In the genomic region with DNA sequence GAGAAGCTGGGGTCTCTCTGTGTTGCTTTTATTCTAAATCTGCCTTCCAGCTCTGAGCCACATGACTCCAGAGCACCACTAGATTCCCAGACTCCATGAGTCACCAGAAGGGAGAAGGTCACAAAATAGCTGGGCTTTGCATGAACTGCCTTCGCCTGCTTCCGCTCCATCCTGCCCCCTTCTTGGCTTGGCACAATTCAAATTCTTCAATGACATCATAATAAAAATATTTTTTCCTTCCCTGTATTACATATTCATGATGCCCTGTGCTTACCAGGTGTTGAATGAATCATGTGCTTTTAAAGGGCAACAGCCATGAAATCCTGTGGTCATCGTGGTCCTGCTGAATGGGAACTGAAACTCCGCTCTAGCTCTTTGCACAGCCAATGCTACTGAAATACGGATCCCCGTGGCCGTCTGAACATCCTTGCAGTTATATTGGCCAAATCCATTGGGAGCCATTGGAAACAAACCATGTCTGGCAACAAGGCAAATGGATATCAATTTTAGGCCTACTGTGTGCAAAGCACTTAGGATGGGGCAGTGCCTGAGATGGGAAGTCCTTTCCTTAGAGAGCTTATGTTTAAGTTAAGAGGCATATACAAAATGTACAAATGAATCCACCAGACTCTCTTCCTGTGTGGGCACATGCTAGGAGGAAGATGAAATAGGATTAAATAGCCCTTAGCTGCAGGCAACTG, we compare ENCODE assay signal across 1 mouse cellular context.
A peak's percentile ranks its signal among the peaks of the same experiment; 100 is the strongest.
TF ChIP-seq lines count a peak whose summit lies in the region.

No protein-coding gene starts in this region.

TF ChIP-seq in CH12.LX, 34 proteins besides CTCF, POLR2A, EP300 and RAD21 (continued from another document):
- TF ChIP-seq PAX5 (IDR thresholded peaks at IDR 0.05; ENCODE audit: low read length) (no peak), ZKSCAN1 (IDR thresholded peaks at IDR 0.05; ENCODE audit: borderline replicate concordance, low read depth, low read length) (peak; percentile 90), TBP (conservative IDR thresholded peaks at IDR 0.05; ENCODE audit: low read depth, low read length) (no peak), CHD1 (IDR thresholded peaks at IDR 0.05; ENCODE audit: low read depth, low read length) (no peak), UBTF (IDR thresholded peaks at IDR 0.05; ENCODE audit: low read depth, low read length) (no peak), ELF1 (IDR thresholded peaks at IDR 0.05; ENCODE audit: low read depth, low read length) (no peak), USF1 (IDR thresholded peaks at IDR 0.05; ENCODE audit: low read depth, low read length) (no peak), ZNF384 (IDR thresholded peaks at IDR 0.05; ENCODE audit: low read depth, low read length) (peak; percentile 36; the same call in 1 of the 2 replicates), RCOR1 (conservative IDR thresholded peaks at IDR 0.05; ENCODE audit: low read depth, low read length) (peak; percentile 95), IRF4 (IDR thresholded peaks at IDR 0.05; ENCODE audit: low read depth, low read length) (peak; percentile 99), MYC (IDR thresholded peaks at IDR 0.05; ENCODE audit: low read depth, low read length) (peak; percentile 89), MAZ (IDR thresholded peaks at IDR 0.05; ENCODE audit: low read depth, low read length) (no peak), E2F4 (IDR thresholded peaks at IDR 0.05; ENCODE audit: insufficient replicate concordance, low read depth, low read length) (0 out of 2 replicates have a peak, but pooled peaks have one; percentile 31), ZMIZ1 (IDR thresholded peaks at IDR 0.05; ENCODE audit: low read depth, low read length) (no peak), MXI1 (IDR thresholded peaks at IDR 0.05; ENCODE audit: low read depth, low read length) (no peak), ZC3H11A (IDR thresholded peaks at IDR 0.05; ENCODE audit: low read depth, low read length) (no peak), POLR2AphosphoS2 (IDR thresholded peaks at IDR 0.05; ENCODE audit: low read depth, low read length) (no peak), HCFC1 (IDR thresholded peaks at IDR 0.05; ENCODE audit: low read depth, low read length) (no peak), ETS1 (conservative IDR thresholded peaks at IDR 0.05; ENCODE audit: low read depth, low read length) (peak; percentile 91)
